Mouse (Mus musculus) layer of hippocampus, adult 8-10 months (tissue): ENCODE measurements around the gene Rpap3. TPM values are rescaled to one million over a fixed set of nuclear protein-coding genes. Genes with fewer than 3 reads are reported as not detected.

ENCODE experiments used
- DNase-seq, 2 experiments: peaks; one replicate each; pipeline ENCODE4 v3.0.0; 2022; ENCODE audit warnings: low spot score in 2 of 2
- total RNA-seq, 4 experiments: library from RNA; stranded (reverse); gene quantifications; 2 replicates each; pipeline ENCODE4 v1.2.4; 2022

Gene Rpap3
- total RNA-seq, 4 experiments from 2014 or later, result 26.6 to 28.1 (median 27.8) TPM

- DNase-seq, result no peak
Measured at GRCm38 (mm10) chr15:97731111-97731510, 25.5 kb upstream of the Rpap3 start, which contains the start of gene Endou. TSS of gene Endou (minus strand) at chr15:97731339.

GRCm38 (mm10) chr15:97730365-97730764 lies 24.7 kb upstream of the Rpap3 start:
- DNase-seq, result no peak

- DNase-seq, result peak; percentile 53 to 74
Measured at GRCm38 (mm10) chr15:97728804-97729203, 23.2 kb upstream of the Rpap3 start.

GRCm38 (mm10) chr15:97728394-97728793 lies 22.8 kb upstream of the Rpap3 start:
- no peak for DNase-seq

GRCm38 (mm10) chr15:97727520-97727919 lies 21.9 kb upstream of the Rpap3 start:
- no peak for DNase-seq

GRCm38 (mm10) chr15:97727048-97727447 lies 21.4 kb upstream of the Rpap3 start:
- DNase-seq, result no peak

- DNase-seq, result no peak
Measured at GRCm38 (mm10) chr15:97726310-97726709, 20.7 kb upstream of the Rpap3 start.

GRCm38 (mm10) chr15:97725198-97725785 lies 19.7 kb upstream of the Rpap3 start:
- DNase-seq, result no peak

- no peak for DNase-seq
Measured at GRCm38 (mm10) chr15:97724346-97725197, 18.9 kb upstream of the Rpap3 start.

GRCm38 (mm10) chr15:97723536-97724345 lies 18.1 kb upstream of the Rpap3 start:
- DNase-seq, result no peak

GRCm38 (mm10) chr15:97721008-97721701 lies 15.5 kb upstream of the Rpap3 start:
- DNase-seq, result no peak

GRCm38 (mm10) chr15:97720026-97720675 lies 14.5 kb upstream of the Rpap3 start:
- DNase-seq, result no peak

- DNase-seq, result no peak
Measured at GRCm38 (mm10) chr15:97719494-97719893, 13.9 kb upstream of the Rpap3 start.

- no peak for DNase-seq
Measured at GRCm38 (mm10) chr15:97718535-97719155, 13.0 kb upstream of the Rpap3 start.

GRCm38 (mm10) chr15:97717861-97718534 lies 12.4 kb upstream of the Rpap3 start:
- DNase-seq, result peak in 1 of 2 experiments; percentile 61

- no peak for DNase-seq
Measured at GRCm38 (mm10) chr15:97716782-97717181, 11.2 kb upstream of the Rpap3 start.

GRCm38 (mm10) chr15:97715734-97716133 lies 10.1 kb upstream of the Rpap3 start:
- DNase-seq, result no peak

GRCm38 (mm10) chr15:97715083-97715482 lies 9.5 kb upstream of the Rpap3 start:
- DNase-seq, result no peak

- no peak for DNase-seq
Measured at GRCm38 (mm10) chr15:97712546-97712945, 6.9 kb upstream of the Rpap3 start.

GRCm38 (mm10) chr15:97710906-97711305 lies 5.3 kb upstream of the Rpap3 start:
- DNase-seq, result no peak
